Mouse (Mus musculus): ENCODE results near the gene Map3k4. TPM values are rescaled to one million over a fixed set of nuclear protein-coding genes. Genes with fewer than 3 reads are reported as not detected.

Gene Map3k4
- polyA plus RNA-seq, 1 experiment = 19.6 TPM

DNA sequence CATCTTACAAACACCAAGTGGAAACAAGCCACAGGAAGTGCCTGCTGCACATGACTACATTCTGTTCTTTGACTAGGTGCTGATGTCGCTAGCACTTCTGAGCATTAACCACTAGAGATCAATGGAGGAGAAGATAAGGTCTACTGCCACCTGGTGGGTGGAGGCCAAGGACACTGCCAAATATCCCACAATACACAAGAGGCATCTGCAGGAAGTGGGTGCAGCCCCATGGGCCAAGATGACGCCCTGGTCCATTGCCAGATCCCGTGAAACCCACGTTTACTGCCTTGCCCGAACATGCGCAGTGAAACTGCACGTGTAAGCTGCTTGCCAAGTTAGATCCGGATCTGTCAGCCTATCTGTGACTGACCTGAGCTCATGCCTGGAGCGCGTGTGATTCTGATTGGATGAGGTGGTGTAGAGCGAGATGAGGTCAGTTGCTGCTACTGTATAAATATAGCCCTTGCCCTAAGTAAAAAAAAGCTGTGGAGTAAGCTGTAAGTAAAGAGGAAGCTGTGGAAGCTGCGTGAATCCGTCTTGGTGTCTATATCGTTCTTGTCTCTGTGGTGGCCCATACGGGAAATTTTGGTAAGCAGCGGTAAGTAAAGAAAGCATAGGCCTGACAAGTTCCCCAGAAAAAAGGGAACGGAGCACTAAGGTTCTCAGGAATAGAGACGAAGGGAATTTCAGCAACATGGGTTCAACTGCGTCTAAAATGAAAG is 68.7 kb downstream of the Map3k4 start:
- Histone ChIP-seq H3K4me2 (ENCODE audit: low read depth) (no peak overlapping the region), H3ac (ENCODE audit: control insufficient read depth, insufficient read length) (no peak overlapping the region), H3K36me3 (ENCODE audit: control insufficient read depth, insufficient read depth) (peaks cover 13% of the 10 kb centered on the region), H3K79me2 (ENCODE audit: control insufficient read depth, insufficient read depth) (no peaks in the 10 kb centered on the region), H3K4me3 (no peak overlapping the region), H3K27me3 (ENCODE audit: control insufficient read depth, insufficient read depth, insufficient read length) (no peaks in the 10 kb centered on the region)
- TF ChIP-seq TCF3 (IDR thresholded peaks at IDR 0.05; ENCODE audit: insufficient read length, low read depth) = no peak
- TF ChIP-seq MAX (IDR thresholded peaks at IDR 0.05; ENCODE audit: low read depth) = no peak
- no peak for TF ChIP-seq MYOD1 (IDR thresholded peaks at IDR 0.05; ENCODE audit: control insufficient read depth in 1 of 3, insufficient read length in 2 of 3, low read depth in 2 of 3)
- TF ChIP-seq SRF (IDR thresholded peaks at IDR 0.05; ENCODE audit: control insufficient read depth, insufficient read length, low read depth) = no peak
- TF ChIP-seq POLR2AphosphoS2 (IDR thresholded peaks at IDR 0.05; ENCODE audit: insufficient read length, low read depth) = no peak
- no peak for TF ChIP-seq REST (IDR thresholded peaks at IDR 0.05; ENCODE audit: insufficient read depth, insufficient read length)
- no peak for TF ChIP-seq USF1 (IDR thresholded peaks at IDR 0.05; ENCODE audit: low read depth)
- no peak for TF ChIP-seq POLR2A (IDR thresholded peaks at IDR 0.05; ENCODE audit: insufficient read length, low read depth)
- TF ChIP-seq E2F4 (IDR thresholded peaks at IDR 0.05; ENCODE audit: insufficient read depth) = no peak
- TF ChIP-seq MYOG (IDR thresholded peaks at IDR 0.05; ENCODE audit: control insufficient read depth in 1 of 3, insufficient read depth in 1 of 3, insufficient read length in 2 of 3, low read depth in 2 of 3) = no peak
- no peak for TF ChIP-seq TCF12 (IDR thresholded peaks at IDR 0.05; ENCODE audit: insufficient read depth, poor library complexity, severe bottlenecking)
- TF ChIP-seq CEBPB (IDR thresholded peaks at IDR 0.05; ENCODE audit: insufficient read depth, poor library complexity, severe bottlenecking) = no peak

DNA sequence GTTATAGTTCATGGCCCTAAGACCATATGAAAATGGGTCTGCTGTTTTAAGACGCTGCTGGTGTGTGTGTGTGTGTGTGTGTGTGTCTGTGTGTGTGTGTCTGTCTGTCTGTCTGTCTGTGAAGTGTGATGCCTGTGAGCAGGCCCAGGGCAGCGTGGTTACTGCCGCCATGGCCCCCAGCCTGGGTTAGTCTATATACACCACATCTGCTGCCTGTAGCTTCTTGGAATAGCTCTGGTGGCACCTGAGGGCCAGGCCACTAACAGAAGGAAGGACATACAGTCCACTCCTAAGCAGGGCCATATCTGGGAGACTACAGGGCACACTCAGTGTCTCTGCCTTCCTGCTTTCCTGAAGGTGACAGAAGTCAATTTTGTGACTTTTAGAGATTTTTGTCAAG is 77.9 kb downstream of the Map3k4 start:
- TF ChIP-seq USF1 (IDR thresholded peaks at IDR 0.05; ENCODE audit: low read depth) (no peak), SRF (IDR thresholded peaks at IDR 0.05; ENCODE audit: control insufficient read depth, insufficient read length, low read depth) (no peak), REST (IDR thresholded peaks at IDR 0.05; ENCODE audit: insufficient read depth, insufficient read length) (no peak), CEBPB (IDR thresholded peaks at IDR 0.05; ENCODE audit: insufficient read depth, poor library complexity, severe bottlenecking) (no peak), MYOG (IDR thresholded peaks at IDR 0.05; ENCODE audit: control insufficient read depth in 1 of 3, insufficient read depth in 1 of 3, insufficient read length in 2 of 3, low read depth in 2 of 3) (no peak), MAX (IDR thresholded peaks at IDR 0.05; ENCODE audit: low read depth) (no peak), POLR2AphosphoS2 (IDR thresholded peaks at IDR 0.05; ENCODE audit: insufficient read length, low read depth) (no peak), MYOD1 (IDR thresholded peaks at IDR 0.05; ENCODE audit: control insufficient read depth in 1 of 3, insufficient read length in 2 of 3, low read depth in 2 of 3) (no peak), POLR2A (IDR thresholded peaks at IDR 0.05; ENCODE audit: insufficient read length, low read depth) (no peak), TCF12 (IDR thresholded peaks at IDR 0.05; ENCODE audit: insufficient read depth, poor library complexity, severe bottlenecking) (no peak)
- Histone ChIP-seq H3K4me2 (ENCODE audit: low read depth) (no peak overlapping the region), H3K79me2 (ENCODE audit: control insufficient read depth, insufficient read depth) (no peaks in the 10 kb centered on the region), H3K4me3 (no peak overlapping the region), H3K27me3 (ENCODE audit: control insufficient read depth, insufficient read depth, insufficient read length) (no peaks in the 10 kb centered on the region), H3ac (ENCODE audit: control insufficient read depth, insufficient read length) (no peak overlapping the region), H3K36me3 (ENCODE audit: control insufficient read depth, insufficient read depth) (peaks cover 9% of the 10 kb centered on the region)

DNA sequence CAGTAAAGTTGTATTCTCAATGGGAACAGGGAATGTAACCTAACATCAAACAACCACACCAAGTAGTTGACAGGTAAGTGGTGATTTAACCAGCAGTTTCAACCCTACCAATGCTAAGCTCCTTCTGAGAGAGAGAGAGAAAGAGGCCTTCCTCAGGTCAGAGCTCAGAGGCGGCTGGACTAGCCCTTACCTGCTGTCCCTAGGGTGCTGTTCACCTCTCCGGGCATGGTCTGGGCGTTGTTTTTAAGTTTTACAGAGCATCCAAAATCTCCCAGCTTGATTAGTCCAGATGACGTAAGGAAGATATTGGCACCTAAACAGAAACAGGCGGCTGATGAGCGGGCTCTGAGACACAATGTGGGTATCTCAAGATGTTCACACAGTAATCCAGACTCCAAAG is 85.9 kb downstream of the Map3k4 start:
- H3K36me3 ChIP-seq (ENCODE audit: control insufficient read depth, insufficient read depth) = peaks cover 27% of the 10 kb centered on the region
- no peaks in the 10 kb centered on the region for H3K79me2 ChIP-seq (ENCODE audit: control insufficient read depth, insufficient read depth)
- H3K27me3 ChIP-seq (ENCODE audit: control insufficient read depth, insufficient read depth, insufficient read length) = no peaks in the 10 kb centered on the region
- H3K4me3 ChIP-seq = no peak overlapping the region
- no peak overlapping the region for H3ac ChIP-seq (ENCODE audit: control insufficient read depth, insufficient read length)
- TF ChIP-seq REST (IDR thresholded peaks at IDR 0.05; ENCODE audit: insufficient read depth, insufficient read length) = no peak
- no peak for TF ChIP-seq TCF3 (IDR thresholded peaks at IDR 0.05; ENCODE audit: insufficient read length, low read depth)
- TF ChIP-seq POLR2AphosphoS2 (IDR thresholded peaks at IDR 0.05; ENCODE audit: insufficient read length, low read depth) = no peak
- TF ChIP-seq E2F4 (IDR thresholded peaks at IDR 0.05; ENCODE audit: insufficient read depth) = no peak
- no peak for TF ChIP-seq MYOG (IDR thresholded peaks at IDR 0.05; ENCODE audit: control insufficient read depth in 1 of 3, insufficient read depth in 1 of 3, insufficient read length in 2 of 3, low read depth in 2 of 3)
- TF ChIP-seq POLR2A (IDR thresholded peaks at IDR 0.05; ENCODE audit: insufficient read length, low read depth) = no peak
- no peak for TF ChIP-seq MYOD1 (IDR thresholded peaks at IDR 0.05; ENCODE audit: control insufficient read depth in 1 of 3, insufficient read length in 2 of 3, low read depth in 2 of 3)
- no peak for TF ChIP-seq CEBPB (IDR thresholded peaks at IDR 0.05; ENCODE audit: insufficient read depth, poor library complexity, severe bottlenecking)
- TF ChIP-seq MAX (IDR thresholded peaks at IDR 0.05; ENCODE audit: low read depth) = no peak
- no peak for TF ChIP-seq TCF12 (IDR thresholded peaks at IDR 0.05; ENCODE audit: insufficient read depth, poor library complexity, severe bottlenecking)
- TF ChIP-seq USF1 (IDR thresholded peaks at IDR 0.05; ENCODE audit: low read depth) = no peak
- no peak for TF ChIP-seq SRF (IDR thresholded peaks at IDR 0.05; ENCODE audit: control insufficient read depth, insufficient read length, low read depth)
- H3K4me2 ChIP-seq (ENCODE audit: low read depth) = no peak overlapping the region

GRCm38 (mm10) chr17:12231087-12231486 is 87.5 kb downstream of the Map3k4 start:
- Histone ChIP-seq H3K4me3 (no peak overlapping the region), H3ac (ENCODE audit: control insufficient read depth, insufficient read length) (no peak overlapping the region), H3K27me3 (ENCODE audit: control insufficient read depth, insufficient read depth, insufficient read length) (no peaks in the 10 kb centered on the region), H3K36me3 (ENCODE audit: control insufficient read depth, insufficient read depth) (peaks cover 28% of the 10 kb centered on the region), H3K4me2 (ENCODE audit: low read depth) (no peak overlapping the region), H3K79me2 (ENCODE audit: control insufficient read depth, insufficient read depth) (no peaks in the 10 kb centered on the region)
- TF ChIP-seq SRF (IDR thresholded peaks at IDR 0.05; ENCODE audit: control insufficient read depth, insufficient read length, low read depth) = no peak

DNA sequence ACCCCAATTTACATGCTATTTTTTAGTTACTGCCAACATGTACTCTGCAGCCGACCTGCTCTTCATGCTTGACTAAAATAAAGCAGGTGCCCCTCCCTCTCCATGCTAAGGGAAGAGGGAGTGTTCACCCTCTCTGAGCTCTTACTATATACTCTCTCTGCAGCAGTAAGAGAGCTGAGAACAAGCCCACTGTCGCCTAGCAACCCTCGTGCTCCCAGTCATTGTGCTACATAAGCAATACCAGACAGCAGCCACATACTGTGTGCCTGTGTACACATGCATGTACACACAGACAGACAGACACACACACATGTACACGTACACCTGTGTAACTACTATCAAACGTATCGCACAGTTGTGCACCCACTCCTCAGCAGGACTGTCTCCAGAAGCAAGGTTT is 88.4 kb downstream of the Map3k4 start:
- no peaks in the 10 kb centered on the region for H3K79me2 ChIP-seq (ENCODE audit: control insufficient read depth, insufficient read depth)
- no peak overlapping the region for H3K4me2 ChIP-seq (ENCODE audit: low read depth)
- TF ChIP-seq REST (IDR thresholded peaks at IDR 0.05; ENCODE audit: insufficient read depth, insufficient read length) (no peak), TCF3 (IDR thresholded peaks at IDR 0.05; ENCODE audit: insufficient read length, low read depth) (no peak), CEBPB (IDR thresholded peaks at IDR 0.05; ENCODE audit: insufficient read depth, poor library complexity, severe bottlenecking) (no peak), POLR2A (IDR thresholded peaks at IDR 0.05; ENCODE audit: insufficient read length, low read depth) (no peak), MYOG (IDR thresholded peaks at IDR 0.05; ENCODE audit: control insufficient read depth in 1 of 3, insufficient read depth in 1 of 3, insufficient read length in 2 of 3, low read depth in 2 of 3) (no peak), USF1 (IDR thresholded peaks at IDR 0.05; ENCODE audit: low read depth) (no peak)
- peaks cover 28% of the 10 kb centered on the region for H3K36me3 ChIP-seq (ENCODE audit: control insufficient read depth, insufficient read depth)
- no peak overlapping the region for H3K4me3 ChIP-seq
- no peak overlapping the region for H3ac ChIP-seq (ENCODE audit: control insufficient read depth, insufficient read length)
- no peaks in the 10 kb centered on the region for H3K27me3 ChIP-seq (ENCODE audit: control insufficient read depth, insufficient read depth, insufficient read length)

All from myocyte (in vitro differentiated cells).